Mouse (Mus musculus): ENCODE measurements around the gene Galntl6.

DNA sequence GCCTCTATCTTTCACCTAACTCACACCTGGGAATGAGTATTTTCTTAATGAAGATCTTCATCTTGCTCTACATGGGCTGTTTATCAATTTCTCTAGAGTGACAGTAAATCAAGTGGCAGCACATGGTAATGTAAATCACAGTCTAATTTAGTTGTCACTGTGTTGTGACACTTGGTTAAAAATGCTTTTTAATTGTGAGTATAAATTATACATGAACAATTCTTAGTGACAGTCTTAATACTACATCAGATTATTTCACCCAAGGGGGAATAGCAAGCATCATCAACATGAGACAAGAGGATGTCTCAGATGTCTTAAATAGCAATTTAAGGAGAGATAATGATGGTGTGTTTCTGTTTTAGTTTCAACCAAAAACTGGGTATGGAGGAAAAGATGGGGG lies 88.1 kb downstream of the Galntl6 start:
- no peak for TF ChIP-seq POLR2A (IDR thresholded peaks at IDR 0.05; ENCODE audit: low read depth, low read length)
- TF ChIP-seq CTCF (IDR thresholded peaks at IDR 0.05; ENCODE audit: extremely low read depth, insufficient read depth, insufficient read length, insufficient replicate concordance), result no peak
